Mouse (Mus musculus) intestine, postnatal 0 days (tissue): ENCODE results near the gene Kremen1. TPM values are rescaled to one million over a fixed set of nuclear protein-coding genes. Genes with fewer than 3 reads are reported as not detected.

Source experiments
- ATAC-seq: fragments of 200-750 bp; cut with Nextera tagmentation; 2 replicates; pipeline ENCODE4 v1.8.0; 2017; ENCODE audit warnings: mild to moderate bottlenecking, moderate TSS enrichment, moderate library complexity
- H3K27ac ChIP-seq: fragments of 300-500 bp; sonication (generic); 2 replicates; pipeline ENCODE4 v1.5.1; 2014; ENCODE audit warnings: mild to moderate bottlenecking, low read depth, low read length, moderate library complexity
- H3K27me3 ChIP-seq: fragments of 300-500 bp; sonication (generic); replicated peaks from 2 replicates; pipeline ENCODE4 v1.6.1; 2014; ENCODE audit warnings: low read length, mixed read lengths; ENCODE audit not compliant: control insufficient read depth, insufficient read depth
- H3K36me3 ChIP-seq: fragments of 300-500 bp; sonication (generic); 2 replicates; pipeline ENCODE4 v1.6.1; 2014; ENCODE audit warnings: mild to moderate bottlenecking, moderate library complexity; ENCODE audit not compliant: control insufficient read depth, insufficient read depth
- H3K4me1 ChIP-seq: fragments of 300-500 bp; sonication (generic); replicated peaks from 2 replicates; pipeline ENCODE4 v1.6.1; 2014; ENCODE audit warnings: antibody characterized with exemption, low read length, mixed read lengths; ENCODE audit not compliant: control insufficient read depth, insufficient read depth
- H3K4me2 ChIP-seq: fragments of 300-500 bp; sonication (generic); replicated peaks from 2 replicates; pipeline ENCODE4 v1.6.1; 2014; ENCODE audit warnings: low read depth, mild to moderate bottlenecking, moderate library complexity
- H3K4me3 ChIP-seq: fragments of 300-500 bp; sonication (generic); 2 replicates; pipeline ENCODE4 v1.5.1; 2014; ENCODE audit warnings: low read depth, low read length
- H3K9ac ChIP-seq: fragments of 300-500 bp; sonication (generic); 2 replicates; pipeline ENCODE4 v1.6.1; 2014; ENCODE audit warnings: mild to moderate bottlenecking, low read depth, low read length
- H3K9me3 ChIP-seq: fragments of 300-500 bp; sonication (generic); 2 replicates; pipeline ENCODE4 v1.6.1; 2016; ENCODE audit warnings: mixed run types; ENCODE audit not compliant: control insufficient read depth
- CTCF ChIP-seq: sonication (generic); IDR thresholded peaks from 2 replicates; pipeline ENCODE4 v1.5.1; 2016; ENCODE audit warnings: low read depth, mild to moderate bottlenecking, control low read depth, antibody characterized with exemption, moderate library complexity
- WGBS: fragments of 180-500 bp; shearing (Covaris S2); extraction: QIAGEN DNeasy Blood & Tissue Kit; methylation state at CpG from one replicate; pipeline ENCODE4 v1.1.7; 2014; 5-methylcytosine and 5-hydroxymethylcytosine counted together
- polyA plus RNA-seq: library from polyadenylated mRNA; unstranded; fragments of >200 nt; fragmentation: Nextera tagmentation; extraction: Ambion mirVana; gene quantifications from 2 replicates; pipeline ENCODE4 v1.2.1, GENCODE M21; 2015

Gene Kremen1
- polyA plus RNA-seq, 1 experiment from 2014 or later = 5.7 TPM

- no peaks in the 10 kb centered on the region for H3K9me3 ChIP-seq
- no peak overlapping the region for H3K4me2 ChIP-seq
- TF ChIP-seq CTCF = no peak
- no peaks in the 10 kb centered on the region; the same call in 1 of the 2 replicates for H3K4me1 ChIP-seq
- H3K36me3 ChIP-seq = no peaks in the 10 kb centered on the region; the same call in 1 of the 2 replicates
- H3K9ac ChIP-seq = no peak overlapping the region
- no peak for ATAC-seq
- no peak overlapping the region for H3K4me3 ChIP-seq
- WGBS = 78% methylated on average over 8 of the region's 8 CpGs
- no peaks in the 10 kb centered on the region for H3K27me3 ChIP-seq
- H3K27ac ChIP-seq = no peak overlapping the region
These were observed 8.6 kb downstream of the Kremen1 start for GRCm38 (mm10) chr11:5252727-5253126.

GRCm38 (mm10) chr11:5251112-5251511, 10.2 kb downstream of the Kremen1 start:
- 67% methylated on average over 6 of the region's 6 CpGs for WGBS
- no peaks in the 10 kb centered on the region for H3K27me3 ChIP-seq
- H3K4me3 ChIP-seq = no peak overlapping the region
- H3K36me3 ChIP-seq = no peaks in the 10 kb centered on the region; the same call in 1 of the 2 replicates
- no peak for TF ChIP-seq CTCF
- H3K9ac ChIP-seq = no peak overlapping the region
- no peaks in the 10 kb centered on the region for H3K9me3 ChIP-seq
- no peak overlapping the region for H3K27ac ChIP-seq
- no peaks in the 10 kb centered on the region; the same call in 1 of the 2 replicates for H3K4me1 ChIP-seq
- H3K4me2 ChIP-seq = no peak overlapping the region
- no peak for ATAC-seq

GRCm38 (mm10) chr11:5248200-5248599, 13.2 kb downstream of the Kremen1 start:
- H3K27ac ChIP-seq = no peak overlapping the region
- no peak for ATAC-seq
- H3K27me3 ChIP-seq = no peaks in the 10 kb centered on the region
- H3K9me3 ChIP-seq = no peaks in the 10 kb centered on the region
- H3K4me1 ChIP-seq = no peaks in the 10 kb centered on the region
- WGBS = 62% methylated on average over 2 of the region's 2 CpGs
- TF ChIP-seq CTCF = no peak
- H3K4me2 ChIP-seq = no peak overlapping the region
- no peak overlapping the region for H3K9ac ChIP-seq
- no peak overlapping the region for H3K4me3 ChIP-seq
- H3K36me3 ChIP-seq = no peaks in the 10 kb centered on the region; the same call in 1 of the 2 replicates

- H3K4me3 ChIP-seq = no peak overlapping the region
- H3K36me3 ChIP-seq = peaks cover 11% of the 10 kb centered on the region; the same call in 1 of the 2 replicates
- no peak overlapping the region for H3K9ac ChIP-seq
- H3K27ac ChIP-seq = no peak overlapping the region
- 72% methylated on average over 7 of the region's 7 CpGs for WGBS
- ATAC-seq = no peak
- no peaks in the 10 kb centered on the region for H3K9me3 ChIP-seq
- H3K27me3 ChIP-seq = no peaks in the 10 kb centered on the region
- no peaks in the 10 kb centered on the region for H3K4me1 ChIP-seq
- TF ChIP-seq CTCF = no peak
- H3K4me2 ChIP-seq = no peak overlapping the region
These were observed 15.9 kb downstream of the Kremen1 start for GRCm38 (mm10) chr11:5245431-5245830.

- Histone ChIP-seq H3K4me3 (peak overlapping the region; percentile 16), H3K4me1 (no peaks in the 10 kb centered on the region), H3K9me3 (no peaks in the 10 kb centered on the region), H3K27me3 (no peaks in the 10 kb centered on the region), H3K36me3 (peaks cover 11% of the 10 kb centered on the region; the same call in 1 of the 2 replicates), H3K4me2 (peak overlapping the region; percentile 62), H3K9ac (no peak overlapping the region), H3K27ac (no peak overlapping the region)
- peak; percentile 51 for ATAC-seq
- TF ChIP-seq CTCF = 0 out of 2 replicates have a peak, but pooled peaks have one; percentile 5
- WGBS = 22% methylated on average over 8 of the region's 8 CpGs
These were observed 16.6 kb downstream of the Kremen1 start for GRCm38 (mm10) chr11:5244749-5245130.

GRCm38 (mm10) chr11:5243812-5244748, 17.3 kb downstream of the Kremen1 start:
- H3K27me3 ChIP-seq = no peaks in the 10 kb centered on the region
- no peaks in the 10 kb centered on the region for H3K4me1 ChIP-seq
- peak overlapping the region; percentile 62 for H3K4me2 ChIP-seq
- TF ChIP-seq CTCF = peak; percentile 43
- no peak overlapping the region for H3K27ac ChIP-seq
- ATAC-seq = peak; percentile 77
- WGBS = 26% methylated on average over 24 of the region's 24 CpGs
- peaks cover 11% of the 10 kb centered on the region; the same call in 1 of the 2 replicates for H3K36me3 ChIP-seq
- H3K9me3 ChIP-seq = no peaks in the 10 kb centered on the region
- peak overlapping the region; percentile 16 for H3K4me3 ChIP-seq
- H3K9ac ChIP-seq = no peak overlapping the region
